Mouse (Mus musculus): ENCODE measurements around the gene Tmem222.

Tmem222 gene

DNA sequence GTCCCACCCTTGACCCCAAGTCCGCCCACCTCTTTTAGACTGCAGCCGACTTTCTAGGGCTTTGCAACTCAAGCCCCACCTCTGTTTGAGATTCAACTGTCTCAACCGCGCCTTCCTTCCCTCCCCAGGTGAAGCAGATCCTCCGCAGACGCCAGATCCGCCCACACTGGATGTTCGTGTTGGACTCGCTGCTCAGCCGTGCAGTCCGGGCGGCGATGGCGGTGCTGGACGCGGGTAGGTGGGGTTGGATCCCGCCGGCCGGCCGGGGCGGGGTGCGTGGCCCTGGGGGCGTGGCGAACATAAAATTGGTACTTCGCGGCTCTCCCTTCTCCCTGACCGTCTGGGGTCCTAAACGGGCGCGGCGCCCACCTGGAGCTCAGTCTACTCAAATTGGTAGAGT is 26.4 kb downstream of the Tmem222 start:
- peak in 1 of 2 experiments; percentile 48 for DNase-seq (ENCODE audit: low spot score in 2 of 2)

DNA sequence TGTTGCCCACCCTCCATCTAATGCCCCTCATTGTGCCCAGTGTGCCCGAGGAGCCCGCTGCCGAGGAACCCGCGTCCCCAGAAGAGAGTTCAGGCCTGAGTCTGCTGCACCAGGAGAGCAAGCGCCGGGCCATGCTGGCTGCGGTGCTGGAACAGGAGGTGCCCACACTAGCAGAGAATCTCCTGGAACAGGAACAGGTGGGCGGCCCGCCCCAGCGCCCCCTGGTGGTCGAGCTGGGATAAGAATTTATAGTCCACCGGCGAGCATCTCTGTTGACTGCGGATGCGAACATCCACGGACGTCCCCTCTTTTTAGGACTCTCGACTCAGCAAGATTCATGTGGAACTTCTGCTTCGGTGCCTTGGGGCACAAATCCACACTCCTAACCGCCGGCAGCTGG is 27.0 kb downstream of the Tmem222 start:
- DNase-seq (ENCODE audit: low spot score in 2 of 2) = peak; percentile 82 to 87

DNA sequence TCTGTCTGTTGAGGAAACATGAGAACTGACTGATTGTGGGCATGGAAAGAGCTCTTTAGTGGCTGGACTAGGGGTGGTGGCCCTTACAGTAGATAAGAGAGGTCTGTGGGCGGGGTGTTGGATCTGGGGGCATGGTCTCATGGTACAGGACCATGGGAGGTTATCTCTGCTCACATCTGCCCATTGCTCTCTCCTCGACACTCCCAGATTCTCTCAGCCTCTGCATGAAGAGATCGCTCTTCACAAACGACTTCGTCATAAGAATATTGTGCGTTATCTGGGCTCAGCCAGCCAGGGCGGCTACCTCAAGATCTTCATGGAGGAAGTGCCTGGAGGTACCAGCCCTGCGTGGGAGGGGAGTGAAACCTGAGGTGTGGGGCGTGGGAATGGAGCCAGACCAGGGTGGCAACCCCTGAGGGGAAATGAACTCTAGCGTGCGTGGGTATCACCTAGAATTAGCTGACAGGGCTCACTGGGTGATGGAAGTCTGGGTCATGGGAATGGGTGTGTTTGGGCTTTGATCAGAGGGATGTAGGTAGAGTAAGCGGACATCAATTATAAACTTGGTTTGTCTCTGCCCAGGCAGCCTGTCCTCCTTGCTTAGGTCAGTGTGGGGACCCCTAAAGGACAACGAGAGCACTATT is 29.7 kb downstream of the Tmem222 start:
- no peak for DNase-seq (ENCODE audit: low spot score in 2 of 2)

DNA sequence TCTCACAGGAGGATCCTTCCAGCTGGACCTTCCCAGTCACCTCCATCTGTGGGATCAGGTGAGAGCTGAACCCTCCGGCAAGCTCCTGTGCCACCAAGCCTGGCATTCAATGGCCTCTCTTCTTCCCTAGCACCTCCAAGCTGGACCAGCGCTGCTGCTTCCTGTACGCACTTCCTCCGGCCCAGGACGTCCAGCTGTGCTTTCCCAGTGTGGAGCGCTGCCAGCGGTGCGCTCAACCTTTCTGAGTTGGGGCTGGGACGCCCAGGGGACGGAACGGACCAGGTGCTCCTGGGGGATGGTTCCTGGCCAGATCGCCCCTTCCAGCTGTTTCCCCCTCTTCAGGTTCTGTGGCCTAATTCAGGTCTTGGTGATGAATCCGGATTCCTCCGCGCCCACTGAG is 30.5 kb downstream of the Tmem222 start:
- no peak for DNase-seq (ENCODE audit: low spot score in 2 of 2)

DNA sequence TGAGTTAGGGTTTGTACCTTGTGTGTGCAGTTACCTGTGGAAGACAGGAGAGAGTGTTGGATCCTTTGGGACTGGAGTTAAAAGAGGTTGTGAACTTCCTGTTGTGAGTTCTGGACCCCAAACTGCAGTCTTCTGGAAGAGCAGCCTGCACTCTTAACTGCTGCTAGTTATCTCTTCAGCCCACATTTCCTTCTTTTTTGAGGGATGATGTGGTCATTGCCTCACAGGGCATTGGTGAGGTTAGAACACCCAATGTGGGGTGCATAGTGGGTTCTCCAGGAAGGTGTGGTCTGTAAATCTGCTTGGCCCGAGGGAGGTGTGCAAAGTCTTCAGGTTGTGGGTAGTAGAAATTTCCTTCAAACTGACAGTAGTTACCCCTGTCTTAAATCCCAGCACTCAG is 33.3 kb downstream of the Tmem222 start:
- no peak for DNase-seq (ENCODE audit: low spot score in 2 of 2)

DNA sequence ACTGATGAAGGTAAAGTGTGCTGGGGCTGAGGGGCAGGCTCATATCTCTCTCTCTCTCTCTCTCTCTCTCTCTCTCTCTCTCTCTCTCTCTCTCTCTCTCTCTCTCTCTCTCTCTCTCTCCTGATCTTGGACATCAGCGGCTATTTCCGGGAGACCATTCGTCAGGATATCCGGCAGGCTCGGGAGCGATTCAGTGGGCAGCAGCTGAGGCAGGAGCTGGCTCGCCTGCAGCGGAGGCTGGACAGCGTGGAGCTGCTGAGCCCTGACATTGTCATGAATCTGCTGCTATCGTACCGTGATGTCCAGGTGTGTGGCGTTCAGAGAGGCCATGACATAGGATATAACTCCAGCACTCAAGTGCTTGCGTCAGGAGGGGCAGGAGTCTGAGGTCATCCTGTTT is 34.1 kb downstream of the Tmem222 start:
- DNase-seq (ENCODE audit: low spot score in 2 of 2) = no peak

DNA sequence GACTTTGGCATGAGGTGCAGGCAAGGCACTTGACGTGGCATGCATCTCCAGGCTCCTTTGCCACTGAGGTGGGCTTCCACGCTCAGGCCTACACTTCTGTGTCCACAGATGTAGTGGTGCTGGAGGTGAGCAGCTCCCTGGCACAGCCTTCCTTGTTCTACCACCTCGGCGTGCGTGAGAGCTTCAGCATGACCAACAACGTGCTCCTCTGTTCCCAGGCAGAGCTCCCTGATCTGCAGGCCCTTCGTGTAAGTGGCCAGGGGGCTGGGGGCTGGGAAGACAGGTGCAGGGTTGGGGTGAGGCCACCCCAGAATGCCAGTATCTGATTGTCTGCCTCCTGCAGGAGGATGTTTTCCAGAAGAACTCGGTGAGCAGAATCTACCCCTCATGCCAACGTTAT is 34.9 kb downstream of the Tmem222 start:
- no peak for DNase-seq (ENCODE audit: low spot score in 2 of 2)

DNA sequence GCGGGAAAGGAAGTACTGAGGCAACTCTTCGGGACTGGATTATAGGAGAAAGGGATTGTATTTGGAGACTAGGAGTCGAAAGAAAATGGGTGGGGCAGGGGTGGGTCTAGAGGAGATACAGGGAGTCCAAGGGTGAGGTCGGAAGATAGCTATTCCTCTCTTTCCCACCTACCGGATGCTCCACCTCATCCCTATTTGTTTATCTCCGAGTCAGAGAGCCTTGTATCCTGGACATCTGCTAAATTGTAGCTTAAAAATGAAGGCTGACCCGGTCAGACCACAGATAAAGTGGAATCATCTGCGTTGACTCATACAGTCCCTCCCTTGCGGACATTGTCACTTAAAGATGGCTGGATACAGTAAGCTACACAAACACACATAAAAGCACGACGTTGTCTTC is 35.7 kb downstream of the Tmem222 start:
- no peak for DNase-seq (ENCODE audit: low spot score in 2 of 2)

DNA sequence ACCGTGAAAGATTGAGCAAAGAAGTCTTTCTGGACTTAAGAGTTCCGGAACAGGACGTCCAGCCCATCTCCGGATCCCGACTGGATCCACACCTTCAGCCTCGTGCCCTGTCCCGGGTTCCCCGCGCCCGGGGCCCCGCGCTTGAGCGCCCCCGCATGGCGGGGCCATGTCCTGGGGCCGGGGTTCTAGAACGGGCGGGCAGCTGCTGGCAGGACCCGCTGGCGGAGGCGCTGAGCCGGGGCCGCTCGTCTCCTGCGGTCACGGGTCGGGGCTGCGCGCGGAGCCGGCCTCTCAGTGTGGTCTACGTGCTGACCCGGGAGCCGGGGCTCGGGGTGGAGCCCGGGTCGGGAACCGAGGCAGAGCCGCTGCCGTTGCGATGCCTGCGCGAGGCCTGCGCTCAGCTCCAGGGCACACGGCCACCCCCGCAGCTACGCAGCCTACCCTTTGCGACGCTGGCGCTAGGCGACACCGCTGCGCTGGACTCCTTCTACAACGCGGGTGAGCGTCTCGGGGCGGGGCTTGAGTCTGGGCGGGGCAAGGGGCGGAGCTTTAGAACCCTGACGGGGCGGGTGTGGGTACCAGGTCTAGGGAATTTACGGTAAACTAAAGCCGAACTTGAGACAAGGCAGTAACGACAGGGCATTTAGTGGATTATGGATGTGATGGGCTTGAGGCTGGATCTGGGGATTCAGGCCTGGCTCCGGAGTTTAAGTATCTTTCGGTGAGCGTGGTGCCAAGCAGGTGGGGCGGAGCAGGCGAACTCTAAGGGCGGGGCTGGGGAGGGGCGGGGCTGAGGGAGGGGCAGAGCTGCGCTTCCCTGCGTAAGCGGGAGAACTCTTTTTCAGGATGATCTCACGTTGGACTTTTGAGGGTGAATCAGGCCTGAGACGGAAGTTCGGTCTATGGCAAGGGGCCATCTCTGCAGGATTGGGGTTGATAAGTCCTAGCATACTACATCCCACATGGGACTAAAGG is 36.4 kb downstream of the Tmem222 start:
- peak; percentile 86 to 92 for DNase-seq (ENCODE audit: low spot score in 2 of 2)

DNA sequence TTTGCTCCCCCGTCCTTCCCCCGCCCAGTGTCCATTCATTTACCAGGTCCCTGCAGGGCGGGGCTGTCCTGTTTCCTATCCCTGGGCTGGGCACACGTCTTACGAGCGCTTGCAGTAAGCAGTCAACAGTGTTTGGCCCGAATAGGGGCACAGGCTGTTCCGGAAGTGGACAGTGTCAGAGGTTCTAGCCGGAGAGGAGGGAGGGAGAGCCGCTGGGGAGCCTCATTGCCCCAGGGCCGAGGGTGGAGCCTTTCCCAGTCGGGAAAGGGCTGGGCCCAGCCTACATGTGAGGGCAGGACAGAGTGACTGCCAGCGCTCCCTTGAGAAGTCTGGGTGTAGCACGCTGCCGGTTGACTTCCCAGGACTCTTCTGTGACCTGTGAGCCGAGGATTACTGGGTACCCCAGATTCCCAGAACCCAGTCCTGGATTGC is 37.1 kb downstream of the Tmem222 start, which contains the start of gene Map3k6:
Gene Map3k6, plus strand, starts transcription at position 329 of the 432 bp plus-strand sequence.
- DNase-seq (ENCODE audit: low spot score in 2 of 2) = peak in 1 of 2 experiments; percentile 88

DNA sequence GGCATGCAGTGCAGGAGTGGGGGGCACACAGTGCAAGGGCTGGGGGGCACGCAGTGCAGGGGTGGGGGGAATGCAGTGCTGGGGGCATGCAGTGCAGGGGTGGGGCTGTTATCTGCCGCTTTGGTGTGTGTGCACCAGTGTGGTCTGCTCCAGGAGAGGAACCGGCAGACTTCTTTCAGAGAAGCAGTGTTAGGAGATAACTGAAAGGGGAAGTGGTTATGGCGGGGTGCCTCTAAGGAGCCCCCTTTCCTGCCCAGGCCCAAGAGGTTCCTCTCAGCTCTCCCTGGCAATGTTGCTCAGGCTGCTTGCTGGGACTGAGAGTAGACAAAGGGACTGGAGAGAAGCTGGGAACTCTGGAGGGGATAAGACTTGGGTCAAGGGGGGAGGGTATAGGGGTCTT is 39.7 kb downstream of the Tmem222 start:
- no peak for DNase-seq (ENCODE audit: low spot score in 2 of 2)

DNA sequence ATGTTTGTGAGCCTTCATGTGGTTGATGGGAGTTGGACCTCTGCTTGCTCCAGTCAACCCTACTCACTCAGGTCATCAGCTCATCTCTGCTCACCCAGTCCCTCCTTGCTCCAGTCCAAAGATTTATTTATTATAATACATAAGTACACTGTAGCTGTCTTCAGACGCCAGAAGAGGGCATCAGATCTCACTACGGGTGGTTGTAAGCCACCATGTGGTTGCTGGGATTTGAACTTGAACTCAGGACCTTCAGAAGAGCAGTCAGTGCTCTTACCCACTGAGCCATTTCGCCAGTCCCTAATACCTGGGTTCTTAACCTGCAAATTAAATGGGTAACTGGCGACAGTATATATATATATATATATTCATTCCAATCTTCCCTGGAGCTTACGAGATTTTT is 42.2 kb downstream of the Tmem222 start:
- DNase-seq (ENCODE audit: low spot score in 2 of 2) = no peak

DNA sequence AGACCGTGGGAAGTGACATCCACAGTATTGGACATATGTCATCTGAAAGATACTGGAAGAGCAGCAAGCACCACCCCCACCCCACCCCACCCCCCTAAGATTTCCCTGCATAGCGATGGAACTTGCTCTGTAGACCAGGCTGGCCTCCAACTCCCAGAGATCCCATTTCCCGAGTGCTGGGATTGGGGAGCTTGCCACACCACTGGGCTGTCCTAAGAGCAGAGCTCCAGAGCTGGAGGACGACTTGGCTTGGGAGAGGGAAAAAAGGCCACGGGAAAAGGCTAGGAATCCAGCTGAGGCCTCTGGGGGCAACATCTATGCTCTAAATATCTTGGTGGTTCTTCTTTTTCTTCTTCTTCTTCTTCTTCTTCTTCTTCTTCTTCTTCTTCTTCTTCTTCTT is 42.8 kb downstream of the Tmem222 start:
- no peak for DNase-seq (ENCODE audit: low spot score in 2 of 2)

DNA sequence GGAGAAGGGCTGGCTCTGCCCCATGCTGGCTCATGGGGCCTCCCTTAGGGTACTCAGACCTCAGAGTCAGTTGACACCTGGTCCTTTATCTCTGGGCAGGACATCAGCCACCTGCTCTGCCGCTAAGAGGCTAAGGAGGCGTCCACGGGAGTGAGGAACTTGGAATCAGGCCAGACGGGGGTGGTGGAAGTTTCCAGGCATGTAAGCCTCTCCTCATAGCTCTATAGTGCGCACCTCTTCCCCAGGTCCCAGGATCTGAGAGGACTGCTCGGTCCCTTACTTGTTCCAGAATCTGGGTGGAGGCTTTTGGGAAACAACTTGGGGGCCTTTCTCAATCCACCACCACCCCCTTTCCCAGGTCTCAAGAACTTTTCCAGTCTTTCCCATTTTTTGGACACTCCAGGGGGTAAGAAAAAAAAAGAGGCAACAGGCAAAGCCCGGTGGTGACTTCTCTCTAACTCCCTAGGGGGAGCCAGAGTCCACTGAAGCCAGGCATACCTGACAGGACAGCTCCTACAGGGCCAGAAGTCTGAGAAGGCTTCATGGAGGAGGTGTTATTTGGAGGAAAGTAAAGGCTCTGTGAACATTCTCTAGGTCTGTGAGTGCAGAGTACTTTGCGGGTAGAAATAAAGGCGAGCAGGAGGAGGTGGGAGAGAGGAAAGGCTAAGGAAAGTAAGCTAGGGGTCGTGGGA is 44.2 kb downstream of the Tmem222 start:
- peak in 1 of 2 experiments; percentile 44 for DNase-seq (ENCODE audit: low spot score in 2 of 2)

DNA sequence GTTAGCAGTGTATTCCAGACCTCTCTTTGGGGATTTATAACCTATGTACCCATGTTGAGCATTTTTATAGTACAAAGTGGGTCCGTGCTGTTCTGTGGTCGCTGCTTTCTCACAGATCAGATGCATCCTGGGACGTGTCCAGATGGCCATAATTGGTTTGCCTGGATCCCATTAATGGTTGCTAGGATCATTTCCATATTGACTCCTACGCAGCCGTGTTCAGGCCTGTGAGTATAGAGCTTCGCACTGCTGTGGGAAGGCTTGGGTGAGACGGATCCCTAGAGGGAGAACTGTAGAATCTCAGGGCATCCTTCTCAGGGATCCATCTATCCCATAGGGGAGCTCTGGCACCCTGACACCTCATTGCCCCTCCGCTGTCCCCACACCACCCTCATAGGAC is 48.0 kb downstream of the Tmem222 start:
- DNase-seq (ENCODE audit: low spot score in 2 of 2) = no peak

DNA sequence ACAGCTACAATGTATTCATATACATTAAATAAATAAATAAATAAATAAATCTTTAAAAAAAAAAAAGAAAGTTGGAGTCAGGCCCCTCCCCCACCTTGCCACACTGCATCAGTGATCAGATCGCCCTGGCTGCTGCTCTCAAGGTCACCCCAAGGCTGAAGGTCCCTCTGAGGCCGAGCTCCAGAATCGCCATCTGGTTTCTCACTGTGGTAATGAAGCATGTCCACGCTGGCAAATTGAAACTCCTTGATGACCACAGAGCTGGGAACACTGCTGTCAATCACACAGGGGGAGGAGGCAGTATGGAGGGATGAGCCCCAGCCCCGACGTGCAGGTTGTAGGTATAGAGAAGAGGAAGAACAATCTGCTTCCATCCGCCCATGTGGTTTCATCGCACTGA is 50.0 kb downstream of the Tmem222 start:
- DNase-seq (ENCODE audit: low spot score in 2 of 2) = no peak

DNA sequence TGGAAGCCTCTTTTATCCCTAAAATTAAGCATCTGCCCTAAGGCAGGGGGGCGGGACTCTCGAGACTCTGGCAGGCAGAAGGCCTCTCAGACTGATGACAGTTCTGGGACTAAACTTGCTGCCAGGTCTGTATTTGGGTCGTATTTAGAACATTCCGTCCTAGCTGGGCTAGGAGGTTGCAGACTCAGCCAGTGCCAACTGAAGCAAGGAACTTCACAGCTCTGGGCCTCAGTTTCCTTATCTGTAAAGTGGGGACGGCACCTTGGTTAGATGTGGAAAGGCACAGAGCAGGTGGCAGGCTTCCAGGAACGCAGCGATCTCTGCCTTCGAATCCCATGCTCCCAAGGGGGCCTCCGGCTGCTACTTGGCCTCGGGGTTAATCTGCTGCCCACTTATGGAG is 51.5 kb downstream of the Tmem222 start:
- no peak for DNase-seq (ENCODE audit: low spot score in 2 of 2)

DNA sequence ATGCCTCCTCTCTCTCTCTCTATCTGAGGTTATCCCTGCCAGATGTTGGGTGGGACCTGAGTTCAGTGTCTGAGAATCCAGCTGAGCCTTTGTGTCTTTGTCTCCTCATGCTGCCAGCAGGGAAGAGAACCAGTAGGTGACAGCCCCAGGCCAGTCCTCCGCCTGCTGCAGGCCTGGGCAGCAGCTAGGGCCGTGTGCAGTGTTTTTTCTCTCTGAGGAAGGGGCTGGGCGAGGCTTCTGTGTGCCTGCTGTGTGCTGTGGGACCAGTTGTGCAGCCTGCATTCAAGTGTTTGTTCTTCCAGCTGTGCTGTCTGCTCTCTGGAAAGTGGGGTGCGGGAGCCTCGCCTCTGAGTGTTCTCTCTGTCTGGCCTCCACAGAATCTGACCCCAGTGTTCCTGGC is 53.7 kb downstream of the Tmem222 start:
- DNase-seq (ENCODE audit: low spot score in 2 of 2) = no peak

DNA sequence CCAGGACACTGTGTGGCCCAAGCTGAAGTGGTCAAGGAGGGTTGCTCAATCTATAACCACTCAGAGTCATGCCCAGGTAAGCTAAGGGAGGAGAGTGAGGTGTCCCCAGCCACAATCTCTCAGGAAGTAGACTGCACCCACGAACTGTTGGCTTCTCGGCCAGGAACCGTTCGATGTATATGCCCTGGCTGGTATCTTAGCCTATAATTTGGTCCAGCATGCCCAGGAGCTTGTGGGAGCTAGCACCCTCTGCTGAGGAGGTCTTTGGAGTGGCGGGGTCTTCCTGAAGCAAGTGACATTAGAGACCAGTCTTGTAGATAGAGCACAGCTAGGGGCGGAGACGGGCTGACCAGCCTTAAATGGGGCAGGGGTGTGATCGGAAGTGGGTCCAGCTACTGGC is 55.9 kb downstream of the Tmem222 start:
- no peak for DNase-seq (ENCODE audit: low spot score in 2 of 2)

DNA sequence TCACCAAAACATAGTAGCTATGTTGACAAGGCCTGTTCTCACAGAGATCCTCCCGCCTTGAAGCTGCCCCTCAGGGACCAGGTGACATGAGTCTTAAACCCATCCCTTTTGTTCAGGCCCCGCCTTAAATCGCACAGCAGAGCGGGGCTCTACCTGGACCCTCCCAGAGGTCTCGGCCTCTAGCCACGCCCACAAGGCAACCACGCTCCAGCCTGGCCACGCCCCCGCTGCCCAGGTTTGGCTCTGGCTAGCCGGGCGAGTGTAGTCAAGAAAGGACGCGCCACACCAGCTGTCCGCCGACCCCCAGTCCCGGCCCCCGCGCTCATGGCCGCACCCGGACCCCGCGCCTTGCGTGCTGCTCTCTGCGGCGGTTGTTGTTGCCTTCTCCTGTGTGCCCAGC is 56.9 kb downstream of the Tmem222 start:
- DNase-seq (ENCODE audit: low spot score in 2 of 2) = peak in 1 of 2 experiments; percentile 60

DNA sequence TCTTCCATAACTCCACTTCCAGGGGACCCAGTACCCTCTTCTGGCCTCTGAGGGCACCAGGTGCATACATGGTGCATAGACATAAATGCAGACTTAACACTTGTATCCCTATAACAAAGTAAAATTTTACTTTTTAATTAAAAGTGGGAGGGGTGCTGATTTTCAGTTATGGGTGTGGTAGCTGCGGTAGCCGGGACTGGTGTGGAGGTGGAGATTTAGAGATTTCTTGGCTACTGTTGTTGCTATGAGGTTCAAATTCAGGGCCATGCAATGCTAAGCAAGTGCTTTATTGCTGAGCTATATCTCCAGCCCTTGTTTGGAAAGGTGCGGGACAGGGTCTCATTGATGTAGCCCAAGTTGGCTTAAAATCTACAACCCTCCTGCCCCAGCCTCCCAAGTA is 58.8 kb downstream of the Tmem222 start:
- DNase-seq (ENCODE audit: low spot score in 2 of 2) = no peak

DNA sequence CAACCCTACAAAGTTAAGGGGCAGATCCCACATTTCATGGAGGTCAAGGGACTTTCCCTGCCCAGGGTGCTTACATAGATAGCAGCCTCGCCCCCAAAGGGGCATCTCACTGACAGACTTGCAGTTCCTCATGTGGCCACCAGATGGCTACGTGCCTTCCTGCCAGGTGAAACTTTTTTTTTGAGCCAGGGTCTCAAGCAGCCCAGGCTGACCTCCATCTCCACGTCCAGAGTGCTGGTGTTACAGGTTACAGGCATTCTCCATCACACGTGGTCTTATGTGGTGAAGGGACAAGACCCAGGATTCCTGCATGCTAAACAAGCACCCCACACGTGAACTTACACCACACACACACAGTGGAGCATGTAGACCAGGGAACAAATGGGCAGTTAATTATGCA is 60.0 kb downstream of the Tmem222 start:
- peak in 1 of 2 experiments; percentile 50 for DNase-seq (ENCODE audit: low spot score in 2 of 2)

Data from urinary bladder, adult 18-20 months (tissue).